ENCODE assay signal across 27 mouse cellular contexts in the genomic region with DNA sequence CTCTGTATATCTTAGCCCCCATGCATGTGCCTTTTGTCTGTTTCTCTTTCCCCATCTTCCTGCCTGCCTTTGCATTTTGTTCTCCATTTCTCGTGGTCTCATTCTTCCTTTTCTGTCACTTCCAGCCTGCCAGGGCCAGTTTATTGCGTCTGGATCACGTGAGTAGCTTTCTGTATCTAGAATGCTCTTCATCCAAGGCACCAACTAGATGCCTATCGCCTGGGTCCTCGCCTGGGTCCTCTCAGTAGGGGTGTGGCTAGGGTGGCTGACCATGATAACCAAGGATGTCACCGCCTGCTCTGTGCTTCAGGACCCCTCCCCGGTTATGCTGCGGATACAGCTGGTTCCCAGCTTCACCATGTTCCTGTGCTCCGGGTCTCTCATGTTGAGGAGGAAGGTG. TPM values are rescaled to one million over a fixed set of nuclear protein-coding genes. Genes with fewer than 3 reads are reported as not detected.
DNase-seq lines count a peak whose midpoint lies in the region; ATAC-seq and TF ChIP-seq lines count a peak whose summit lies in the region.
"Had no signal": no experiment of that assay in that cellular context is flagged by ENCODE, and none has a peak within 500 bp of the region (broad histone marks: within the 10 kb centered on the region; RNA-seq: fewer than 3 reads in every experiment).

No protein-coding gene starts in this region.

- H3K4me1 ChIP-seq in liver, postnatal 0 days (ENCODE audit: insufficient read depth), result no peaks in the 10 kb centered on the region
- H3K4me1 ChIP-seq in embryonic fibroblast, embryonic 13.5 days (ENCODE audit: control insufficient read depth, insufficient read depth, low read length), result peaks cover 14% of the 10 kb centered on the region
- peaks cover 22% of the 10 kb centered on the region for H3K4me1 ChIP-seq in liver, embryonic 15.5 days (replicated peaks)
- 0 out of 2 replicates have a peak, but pooled peaks cover 2% of the 10 kb centered on the region for H3K4me1 ChIP-seq in thymus, adult 2 months (replicated peaks; ENCODE audit: control insufficient read depth, insufficient read depth, low read length)
- H3K4me1 ChIP-seq: hindbrain, embryonic 15.5 days had no signal

- WGBS in liver, postnatal 0 days (ENCODE audit: insufficient replicate concordance), result 52% methylated on average over 9 of the region's 9 CpGs
- WGBS in liver, embryonic 15.5 days (ENCODE audit: insufficient replicate concordance), result 19% methylated on average over 9 of the region's 9 CpGs
- WGBS in thymus, adult 2 months, result 61% methylated on average over 9 of the region's 9 CpGs

- no peak overlapping the region for H3K4me3 ChIP-seq in liver, postnatal 0 days (ENCODE audit: low read depth, low read length)
- H3K4me3 ChIP-seq in embryonic fibroblast, embryonic 13.5 days (ENCODE audit: insufficient read depth, low read length), result no peak overlapping the region
- H3K4me3 ChIP-seq in liver, embryonic 15.5 days (replicated peaks), result peak overlapping the region; percentile 8; the same call in 1 of the 2 replicates
- no peak overlapping the region for H3K4me3 ChIP-seq in thymus, adult 2 months (ENCODE audit: control insufficient read depth, insufficient read depth, low read length)
- H3K4me3 ChIP-seq: heart, adult 2 months; heart, embryonic 12.5 days; hindbrain, embryonic 15.5 days; kidney, embryonic 15.5 days; left cerebral cortex, adult 2 months; limb, embryonic 13.5 days; midbrain, embryonic 10.5 days had no signal

- no peak for ATAC-seq in liver, postnatal 0 days
- peak; percentile 69 for ATAC-seq in liver, embryonic 15.5 days (ENCODE audit: insufficient read depth)
- ATAC-seq: forebrain, postnatal 0 days had no signal

- no peak overlapping the region for H3K9ac ChIP-seq in liver, postnatal 0 days (replicated peaks)
- no peak overlapping the region for H3K9ac ChIP-seq in liver, embryonic 15.5 days
- H3K9ac ChIP-seq: forebrain, postnatal 0 days; heart, embryonic 12.5 days; hindbrain, embryonic 15.5 days; kidney, embryonic 15.5 days; limb, embryonic 13.5 days; lung, embryonic 14.5 days had no signal

- TF ChIP-seq POLR2A in embryonic fibroblast, embryonic 13.5 days (IDR thresholded peaks at IDR 0.05; ENCODE audit: low read depth, low read length), result no peak
- TF ChIP-seq POLR2A in thymus, adult 2 months (IDR thresholded peaks at IDR 0.05; ENCODE audit: control insufficient read depth, extremely low read depth, insufficient read depth, low read length, poor library complexity), result no peak

- no peak for TF ChIP-seq CTCF in liver, postnatal 0 days (IDR thresholded peaks at IDR 0.05; ENCODE audit: low read depth)
- TF ChIP-seq CTCF in embryonic fibroblast, embryonic 13.5 days (IDR thresholded peaks at IDR 0.05; ENCODE audit: borderline replicate concordance, insufficient read depth, low read length), result no peak
- TF ChIP-seq CTCF in thymus, adult 2 months (IDR thresholded peaks at IDR 0.05; ENCODE audit: borderline replicate concordance, control insufficient read depth, extremely low read depth, insufficient read depth, low read length, poor library complexity), result no peak

- no peaks in the 10 kb centered on the region for H3K9me3 ChIP-seq in liver, postnatal 0 days (ENCODE audit: low read length)
- no peaks in the 10 kb centered on the region for H3K9me3 ChIP-seq in liver, embryonic 15.5 days (replicated peaks)
- H3K9me3 ChIP-seq: heart, embryonic 12.5 days; hindbrain, embryonic 15.5 days; kidney, embryonic 15.5 days; limb, embryonic 13.5 days; midbrain, embryonic 10.5 days had no signal

- no peak overlapping the region for H3K4me2 ChIP-seq in liver, postnatal 0 days (ENCODE audit: low read depth, low read length)
- H3K4me2 ChIP-seq in liver, embryonic 15.5 days, result peak overlapping the region; percentile 50
- H3K4me2 ChIP-seq: heart, embryonic 12.5 days; hindbrain, embryonic 15.5 days; kidney, embryonic 15.5 days; limb, embryonic 13.5 days; lung, embryonic 14.5 days had no signal

- peak; percentile 69 for DNase-seq in liver
- DNase-seq in liver, postnatal 0 days, result no peak
- no peak for DNase-seq in thymus, adult 2 months
- no peak for DNase-seq in thymus, postnatal 36 days
- DNase-seq in lung, adult 18-20 months, result no peak
- DNase-seq: cerebellum, adult 8-10 months; cerebellum, postnatal 25 days; forebrain, postnatal 0 days; heart, adult 2 months; kidney, adult 18-20 months; kidney, postnatal 25 days; lung, embryonic 14.5 days; lung, postnatal 14 days; thymus, postnatal 14 days had no signal

- H3K27ac ChIP-seq in liver, postnatal 0 days (ENCODE audit: low read depth), result no peak overlapping the region
- peak overlapping the region; percentile 48; the same call in 1 of the 2 replicates for H3K27ac ChIP-seq in embryonic fibroblast, embryonic 13.5 days (ENCODE audit: insufficient read depth, low read length)
- H3K27ac ChIP-seq in liver, embryonic 15.5 days (replicated peaks), result no peak overlapping the region
- no peak overlapping the region for H3K27ac ChIP-seq in thymus, adult 2 months (ENCODE audit: control insufficient read depth, insufficient read depth, low read length)
- H3K27ac ChIP-seq: heart, adult 2 months; hindbrain, embryonic 15.5 days; kidney, embryonic 15.5 days; left cerebral cortex, adult 2 months; limb, embryonic 13.5 days; midbrain, embryonic 10.5 days had no signal

- no peaks in the 10 kb centered on the region for H3K27me3 ChIP-seq in liver, postnatal 0 days (ENCODE audit: insufficient read depth, low read length)
- H3K27me3 ChIP-seq in liver, embryonic 15.5 days, result peaks cover 4% of the 10 kb centered on the region
- no peaks in the 10 kb centered on the region for H3K27me3 ChIP-seq in thymus, adult 2 months (ENCODE audit: control insufficient read depth, insufficient read depth, low read length)
- H3K27me3 ChIP-seq: heart, embryonic 12.5 days; hindbrain, embryonic 15.5 days; kidney, embryonic 15.5 days; limb, embryonic 13.5 days had no signal

- TF ChIP-seq EP300 in liver, postnatal 0 days (IDR thresholded peaks at IDR 0.05; ENCODE audit: low read depth), result no peak

- no peaks in the 10 kb centered on the region for H3K36me3 ChIP-seq in liver, postnatal 0 days (replicated peaks; ENCODE audit: insufficient read depth, low read length)
- H3K36me3 ChIP-seq in liver, embryonic 15.5 days (replicated peaks), result no peaks in the 10 kb centered on the region
- H3K36me3 ChIP-seq in thymus, adult 2 months (ENCODE audit: control insufficient read depth, insufficient read depth, low read length), result no peaks in the 10 kb centered on the region
- H3K36me3 ChIP-seq: heart, embryonic 12.5 days; hindbrain, embryonic 15.5 days; kidney, embryonic 15.5 days; limb, embryonic 13.5 days; midbrain, embryonic 10.5 days had no signal

RNA-seq across cellular contexts. Expression of gene Ucn2, which starts 2.6 kb away (rescaled TPM):
- polyA plus RNA-seq in liver, postnatal 0 days (2015; fragmentation: Nextera tagmentation; extraction: Ambion mirVana), result not detected in 2 replicates
- 1.7 and 1.9 TPM in 2 replicates for polyA plus RNA-seq in embryonic fibroblast, embryonic 13.5 days (2011; ENCODE audit: insufficient read length, low read depth, missing spikeins)
- polyA plus RNA-seq in liver, embryonic 15.5 days (2015; fragmentation: Nextera tagmentation; extraction: Ambion mirVana), result 0.07 TPM in 1 of 2 replicates, not detected in the other
- 0.40 and 1.3 TPM in 2 replicates for polyA plus RNA-seq in thymus, adult 2 months (2012; rRNA removed)
- polyA plus RNA-seq: embryonic facial prominence, embryonic 11.5 days; forebrain, embryonic 11.5 days; forebrain, postnatal 0 days; heart, adult 2 months; heart, embryonic 12.5 days; heart, postnatal 0 days; hindbrain, embryonic 15.5 days; lung, embryonic 14.5 days; midbrain, embryonic 10.5 days; midbrain, postnatal 0 days; stomach, embryonic 14.5 days had no signal

RNA-seq across cellular contexts. Expression of gene Pfkfb4, which starts 8.4 kb away (rescaled TPM):
- polyA plus RNA-seq in liver, postnatal 0 days (2015; fragmentation: Nextera tagmentation; extraction: Ambion mirVana), result 3.1 and 3.8 TPM in 2 replicates
- polyA plus RNA-seq in embryonic fibroblast, embryonic 13.5 days (2011; ENCODE audit: insufficient read length, low read depth, missing spikeins), result 6.0 and 7.1 TPM in 2 replicates
- polyA plus RNA-seq in liver, embryonic 15.5 days (2015; fragmentation: Nextera tagmentation; extraction: Ambion mirVana), result 3.9 and 4.5 TPM in 2 replicates
- 13.4 and 15.1 TPM in 2 replicates for polyA plus RNA-seq in thymus, adult 2 months (2012; rRNA removed)

RNA-seq across cellular contexts. Expression of gene Col7a1, which starts 29.8 kb away (rescaled TPM):
- polyA plus RNA-seq in liver, postnatal 0 days (2015; fragmentation: Nextera tagmentation; extraction: Ambion mirVana), result 0.05 and 0.13 TPM in 2 replicates
- 48.8 and 70.7 TPM in 2 replicates for polyA plus RNA-seq in embryonic fibroblast, embryonic 13.5 days (2011; ENCODE audit: insufficient read length, low read depth, missing spikeins)
- 0.33 and 0.60 TPM in 2 replicates for polyA plus RNA-seq in liver, embryonic 15.5 days (2015; fragmentation: Nextera tagmentation; extraction: Ambion mirVana)
- 5.1 and 7.9 TPM in 2 replicates for polyA plus RNA-seq in thymus, adult 2 months (2012; rRNA removed)

RNA-seq across cellular contexts. Expression of gene Uqcrc1, which starts 46.8 kb away (rescaled TPM):
- 333 and 345 TPM in 2 replicates for polyA plus RNA-seq in liver, postnatal 0 days (2015; fragmentation: Nextera tagmentation; extraction: Ambion mirVana)
- polyA plus RNA-seq in embryonic fibroblast, embryonic 13.5 days (2011; ENCODE audit: insufficient read length, low read depth, missing spikeins), result 165 and 176 TPM in 2 replicates
- 316 and 353 TPM in 2 replicates for polyA plus RNA-seq in liver, embryonic 15.5 days (2015; fragmentation: Nextera tagmentation; extraction: Ambion mirVana)
- 554 and 681 TPM in 2 replicates for polyA plus RNA-seq in thymus, adult 2 months (2012; rRNA removed)

RNA-seq across cellular contexts. Expression of gene Shisa5, which starts 55.2 kb away (rescaled TPM):
- polyA plus RNA-seq in liver, postnatal 0 days (2015; fragmentation: Nextera tagmentation; extraction: Ambion mirVana), result 34.1 and 35.0 TPM in 2 replicates
- 230 and 252 TPM in 2 replicates for polyA plus RNA-seq in embryonic fibroblast, embryonic 13.5 days (2011; ENCODE audit: insufficient read length, low read depth, missing spikeins)
- polyA plus RNA-seq in liver, embryonic 15.5 days (2015; fragmentation: Nextera tagmentation; extraction: Ambion mirVana), result 23.1 and 23.6 TPM in 2 replicates
- 2,502 and 2,648 TPM in 2 replicates for polyA plus RNA-seq in thymus, adult 2 months (2012; rRNA removed)
